Mouse (Mus musculus): Measurements from ENCODE around the gene Mid2. TPM values are rescaled to one million over a fixed set of nuclear protein-coding genes. Genes with fewer than 3 reads are reported as not detected.

Mid2 gene
- polyA plus RNA-seq, 1 experiment from 2014 or later, result 0.16 TPM

DNA sequence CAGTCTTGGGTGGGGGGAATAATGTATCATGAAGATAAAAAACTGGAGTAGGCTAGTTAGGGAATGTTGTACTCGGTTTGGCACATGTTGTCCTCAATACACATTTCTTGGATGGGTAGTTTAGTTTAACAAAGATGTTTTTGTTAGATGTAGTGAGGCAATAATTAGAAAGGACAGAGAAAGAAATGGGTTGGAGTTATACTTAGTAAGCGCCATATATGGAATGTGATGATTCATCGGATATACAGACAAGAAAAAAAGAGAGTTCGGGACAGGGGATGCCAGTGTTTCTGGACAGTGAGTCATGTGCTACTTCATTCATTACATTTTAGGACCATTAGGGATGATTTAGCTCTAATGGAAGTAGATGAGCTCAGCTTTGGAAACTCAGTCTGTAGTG, 41.7 kb downstream of the Mid2 start:
- 70% methylated on average over 4 of the region's 4 CpGs for WGBS (ENCODE audit: insufficient replicate concordance)
- Histone ChIP-seq H3K27ac (no peak overlapping the region), H3K4me1 (replicated peaks) (no peaks in the 10 kb centered on the region), H3K9me3 (replicated peaks) (no peaks in the 10 kb centered on the region), H3K4me3 (replicated peaks) (no peak overlapping the region), H3K36me3 (no peaks in the 10 kb centered on the region), H3K9ac (no peak overlapping the region), H3K4me2 (no peak overlapping the region), H3K27me3 (no peaks in the 10 kb centered on the region)
- DNase-seq, result no peak
- ATAC-seq (ENCODE audit: low read depth), result no peak

- no peak overlapping the region for H3K9ac ChIP-seq
- H3K27me3 ChIP-seq, result no peaks in the 10 kb centered on the region
- 27% methylated on average over 4 of the region's 4 CpGs for WGBS (ENCODE audit: insufficient replicate concordance)
- no peaks in the 10 kb centered on the region for H3K36me3 ChIP-seq
- DNase-seq, result no peak
- no peak overlapping the region for H3K4me3 ChIP-seq (replicated peaks)
- no peak for ATAC-seq (ENCODE audit: low read depth)
- no peak overlapping the region for H3K27ac ChIP-seq
- H3K9me3 ChIP-seq (replicated peaks), result no peaks in the 10 kb centered on the region
- H3K4me2 ChIP-seq, result no peak overlapping the region
- H3K4me1 ChIP-seq (replicated peaks), result no peaks in the 10 kb centered on the region
Measured at GRCm38 (mm10) chrX:140722400-140722799, 58.0 kb downstream of the Mid2 start.

DNA sequence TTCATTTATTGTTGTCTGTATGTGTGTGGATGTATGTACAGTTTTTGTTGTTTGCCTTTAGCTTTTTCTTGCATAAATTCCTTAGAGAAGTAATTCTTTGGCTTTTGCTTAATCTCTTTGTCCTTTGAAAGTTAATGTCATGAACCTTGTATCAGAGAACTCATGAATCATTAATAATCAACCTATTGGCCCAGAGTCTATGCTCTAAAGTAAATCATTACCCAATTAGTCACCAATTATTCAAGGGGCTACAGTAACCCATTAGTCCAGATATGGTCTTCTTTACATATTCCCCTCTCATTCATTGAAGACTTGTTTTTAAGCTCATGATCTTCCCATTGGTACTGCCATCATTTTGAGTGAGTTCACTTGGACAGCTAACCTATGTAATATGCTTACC, 74.6 kb downstream of the Mid2 start:
- ATAC-seq (ENCODE audit: low read depth), result no peak
- no peak for DNase-seq
- H3K9me3 ChIP-seq (replicated peaks), result no peaks in the 10 kb centered on the region
- no peak overlapping the region for H3K4me2 ChIP-seq
- peaks cover 6% of the 10 kb centered on the region; the same call in 1 of the 2 replicates for H3K27me3 ChIP-seq
- no peak overlapping the region for H3K27ac ChIP-seq
- H3K4me3 ChIP-seq (replicated peaks), result no peak overlapping the region
- H3K36me3 ChIP-seq, result no peaks in the 10 kb centered on the region
- no peaks in the 10 kb centered on the region for H3K4me1 ChIP-seq (replicated peaks)
- H3K9ac ChIP-seq, result no peak overlapping the region

DNA sequence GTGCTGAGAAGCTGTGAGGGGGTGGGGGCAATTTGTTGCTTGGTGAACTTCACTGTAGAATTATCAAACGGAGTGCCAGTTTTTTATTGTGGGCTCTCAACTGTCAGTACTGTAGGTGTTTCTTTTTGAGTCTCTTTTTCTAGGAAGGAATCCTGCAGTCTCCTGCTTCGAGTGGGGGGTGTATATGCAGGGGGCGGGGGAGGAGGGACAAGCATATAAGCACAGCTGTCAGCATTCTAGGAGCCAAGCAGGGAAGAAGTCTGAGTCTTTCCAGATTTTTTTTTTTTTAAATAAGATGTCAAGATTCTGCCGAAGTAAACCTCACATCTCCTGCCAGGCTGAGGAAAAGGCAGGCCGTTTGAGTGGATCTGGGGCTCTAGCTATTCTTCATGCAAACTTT, 78.8 kb downstream of the Mid2 start:
- Histone ChIP-seq H3K27me3 (no peaks in the 10 kb centered on the region), H3K9me3 (replicated peaks) (no peaks in the 10 kb centered on the region), H3K9ac (no peak overlapping the region), H3K36me3 (no peaks in the 10 kb centered on the region), H3K4me3 (replicated peaks) (no peak overlapping the region), H3K27ac (no peak overlapping the region), H3K4me1 (replicated peaks) (no peaks in the 10 kb centered on the region), H3K4me2 (no peak overlapping the region)
- ATAC-seq (ENCODE audit: low read depth) (no peak), DNase-seq (no peak)
- WGBS (ENCODE audit: insufficient replicate concordance), result 50% methylated on average over 5 of the region's 5 CpGs

DNA sequence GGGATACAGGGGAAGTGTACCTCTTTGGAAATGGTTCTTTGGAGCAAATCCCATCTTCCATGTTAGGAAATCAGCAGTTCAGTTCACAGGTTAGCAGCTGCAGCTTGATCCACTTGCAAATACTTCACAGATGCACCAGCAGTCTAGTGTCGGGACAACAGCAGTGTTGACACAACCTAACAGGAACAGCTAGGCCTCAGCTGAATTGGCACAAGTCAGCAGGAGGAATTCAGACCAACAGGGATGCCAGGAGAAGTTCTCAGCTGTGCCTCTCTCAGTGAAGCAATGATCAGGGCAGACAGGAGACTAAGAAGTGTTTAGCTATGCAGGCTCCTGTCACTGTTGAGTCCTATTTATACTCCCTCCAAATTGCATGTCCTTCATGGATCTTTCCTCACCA, 105.4 kb downstream of the Mid2 start:
- H3K27ac ChIP-seq, result no peak overlapping the region
- no peak for ATAC-seq (ENCODE audit: low read depth)
- H3K4me3 ChIP-seq (replicated peaks), result no peak overlapping the region
- no peaks in the 10 kb centered on the region for H3K27me3 ChIP-seq
- WGBS (ENCODE audit: insufficient replicate concordance), result 38% methylated on average over 1 of the region's 1 CpGs
- no peaks in the 10 kb centered on the region for H3K4me1 ChIP-seq (replicated peaks)
- no peak overlapping the region for H3K4me2 ChIP-seq
- H3K9ac ChIP-seq, result no peak overlapping the region
- DNase-seq, result no peak
- H3K9me3 ChIP-seq (replicated peaks), result no peaks in the 10 kb centered on the region
- H3K36me3 ChIP-seq, result no peaks in the 10 kb centered on the region

- H3K27ac ChIP-seq, result no peak overlapping the region
- no peak overlapping the region for H3K9ac ChIP-seq
- no peak for ATAC-seq (ENCODE audit: low read depth)
- H3K27me3 ChIP-seq, result no peaks in the 10 kb centered on the region; the same call in 1 of the 2 replicates
- 63% methylated on average over 2 of the region's 2 CpGs for WGBS (ENCODE audit: insufficient replicate concordance)
- no peak for DNase-seq
- no peak overlapping the region for H3K4me2 ChIP-seq
- H3K9me3 ChIP-seq (replicated peaks), result no peaks in the 10 kb centered on the region
- H3K4me3 ChIP-seq (replicated peaks), result no peak overlapping the region
- H3K36me3 ChIP-seq, result no peaks in the 10 kb centered on the region
- H3K4me1 ChIP-seq (replicated peaks), result no peaks in the 10 kb centered on the region
Measured at GRCm38 (mm10) chrX:140805340-140805739, 140.9 kb downstream of the Mid2 start.

- 80% methylated on average over 22 of the region's 22 CpGs for WGBS (ENCODE audit: insufficient replicate concordance)
- ATAC-seq (ENCODE audit: low read depth), result no peak
Measured at GRCm38 (mm10) chrX:140813312-140814006, 149.1 kb downstream of the Mid2 start, which contains the start of gene Tex13b. Gene Tex13b (minus strand): TSS chrX:140813433.

More at GRCm38 (mm10) chrX:140813312-140814006, 149.1 kb downstream of the Mid2 start, which contains the start of gene Tex13b:
- no peaks in the 10 kb centered on the region for H3K27me3 ChIP-seq
- no peaks in the 10 kb centered on the region for H3K4me1 ChIP-seq (replicated peaks)
- DNase-seq, result no peak
- H3K9me3 ChIP-seq (replicated peaks), result no peaks in the 10 kb centered on the region
- no peak within 1 kb of the TSS for H3K4me2 ChIP-seq
- no peak within 1 kb of the TSS for H3K27ac ChIP-seq
- no peak within 1 kb of the TSS for H3K4me3 ChIP-seq (replicated peaks)
- no peak within 1 kb of the TSS for H3K9ac ChIP-seq
- no peaks in the 10 kb centered on the region for H3K36me3 ChIP-seq

Other genes with a start within 250 kb of the Mid2 start
- 50.9 and 58.8 TPM in 2 replicates for gene Prps1, start 208.0 kb upstream of the Mid2 start, polyA plus RNA-seq (2015; fragmentation: Nextera tagmentation; extraction: Ambion mirVana)
- 10.9 and 13.0 TPM in 2 replicates for gene Tsc22d3, start 63.9 kb upstream of the Mid2 start, polyA plus RNA-seq (2015; fragmentation: Nextera tagmentation; extraction: Ambion mirVana)
- not detected in 2 replicates for gene Tex13b, start 148.8 kb downstream of the Mid2 start, polyA plus RNA-seq (2015; fragmentation: Nextera tagmentation; extraction: Ambion mirVana)
- gene Vsig1, start 243.0 kb downstream of the Mid2 start, polyA plus RNA-seq (2015; fragmentation: Nextera tagmentation; extraction: Ambion mirVana), result 0.13 TPM in 1 of 2 replicates, not detected in the other